Mouse (Mus musculus) small intestine, adult 2 months (tissue): Measurements from ENCODE around the gene Olfml2b.

ENCODE experiments used
- CTCF ChIP-seq: fragments of 200-500 bp; IDR thresholded peaks from 2 replicates; pipeline ENCODE4 v1.5.1; 2012; ENCODE audit warnings: low read depth, mild to moderate bottlenecking, control low read depth, inconsistent platforms, low read length, moderate library complexity, mixed read lengths; ENCODE audit not compliant: insufficient replicate concordance, insufficient read length; ENCODE audit errors: extremely low read depth
- POLR2A ChIP-seq: fragments of 200-500 bp; IDR thresholded peaks from 2 replicates; pipeline ENCODE4 v1.6.1; 2012; ENCODE audit warnings: low read depth, mild to moderate bottlenecking, control low read depth, inconsistent platforms, low read length, moderate library complexity

- TF ChIP-seq POLR2A (no peak), CTCF (no peak)
These were observed 35.3 kb downstream of the Olfml2b start for GRCm38 (mm10) chr1:170679624-170680023.
